Mouse (Mus musculus) limb, embryonic 11.5 days (tissue): Measurements from ENCODE around the gene Wfdc12. TPM values are rescaled to one million over a fixed set of nuclear protein-coding genes. Genes with fewer than 3 reads are reported as not detected.
"Not testable (repeated sequence)": the region's sequence is repeated elsewhere in the genome, so short reads cannot be mapped to it uniquely, and the experiment has no call there.

Experiments used
- ATAC-seq: fragments of 200-750 bp; cut with Nextera tagmentation; 2 replicates; pipeline ENCODE4 v1.8.0; 2017; ENCODE audit warnings: low read depth; ENCODE audit not compliant: insufficient number of reproducible peaks, low FRiP score, low TSS enrichment
- DNase-seq: peaks from one replicate; pipeline ENCODE4 v3.0.0-alpha.2; 2015; ENCODE audit warnings: low spot score
- H3K27ac ChIP-seq: fragments of 300-500 bp; sonication (generic); replicated peaks from 2 replicates; pipeline ENCODE4 v1.5.1; 2014; ENCODE audit warnings: low read depth, mild to moderate bottlenecking, low read length
- H3K27me3 ChIP-seq: fragments of 300-500 bp; sonication (generic); 2 replicates; pipeline ENCODE4 v1.6.1; 2014; ENCODE audit warnings: mild to moderate bottlenecking, low read length, mixed read lengths; ENCODE audit not compliant: control insufficient read depth, insufficient read depth
- H3K36me3 ChIP-seq: fragments of 300-500 bp; sonication (generic); 2 replicates; pipeline ENCODE4 v1.6.1; 2014; ENCODE audit warnings: mild to moderate bottlenecking, low read length, moderate library complexity, mixed read lengths; ENCODE audit not compliant: control insufficient read depth, insufficient read depth
- H3K4me1 ChIP-seq: fragments of 300-500 bp; sonication (generic); 2 replicates; pipeline ENCODE4 v1.6.1; 2014; ENCODE audit warnings: low read length, mixed read lengths; ENCODE audit not compliant: control insufficient read depth, insufficient read depth
- H3K4me2 ChIP-seq: fragments of 300-500 bp; sonication (generic); 2 replicates; pipeline ENCODE4 v1.6.1; 2014; ENCODE audit warnings: low read depth, mild to moderate bottlenecking, moderate library complexity; ENCODE audit not compliant: severe bottlenecking
- H3K4me3 ChIP-seq: fragments of 300-500 bp; sonication (generic); 2 replicates; pipeline ENCODE4 v1.5.1; 2014; ENCODE audit warnings: low read depth, low read length
- H3K9ac ChIP-seq: fragments of 300-500 bp; sonication (generic); 2 replicates; pipeline ENCODE4 v1.6.1; 2014; ENCODE audit warnings: mild to moderate bottlenecking, low read length
- H3K9me3 ChIP-seq: fragments of 300-500 bp; sonication (generic); 2 replicates; pipeline ENCODE4 v1.6.1; 2016; ENCODE audit warnings: low read length; ENCODE audit not compliant: control insufficient read depth
- WGBS: fragments of 180-500 bp; shearing (Covaris S2); extraction: QIAGEN DNeasy Blood & Tissue Kit; methylation state at CpG from one replicate; pipeline ENCODE4 v1.1.7; 2014; 5-methylcytosine and 5-hydroxymethylcytosine counted together
- polyA plus RNA-seq: library from polyadenylated mRNA; unstranded; fragments of >200 nt; fragmentation: Nextera tagmentation; extraction: Ambion mirVana; gene quantifications from 2 replicates; pipeline ENCODE4 v1.2.1, GENCODE M21; 2014

The Wfdc12 gene
- polyA plus RNA-seq, 1 experiment from 2014 or later = not detected

DNA sequence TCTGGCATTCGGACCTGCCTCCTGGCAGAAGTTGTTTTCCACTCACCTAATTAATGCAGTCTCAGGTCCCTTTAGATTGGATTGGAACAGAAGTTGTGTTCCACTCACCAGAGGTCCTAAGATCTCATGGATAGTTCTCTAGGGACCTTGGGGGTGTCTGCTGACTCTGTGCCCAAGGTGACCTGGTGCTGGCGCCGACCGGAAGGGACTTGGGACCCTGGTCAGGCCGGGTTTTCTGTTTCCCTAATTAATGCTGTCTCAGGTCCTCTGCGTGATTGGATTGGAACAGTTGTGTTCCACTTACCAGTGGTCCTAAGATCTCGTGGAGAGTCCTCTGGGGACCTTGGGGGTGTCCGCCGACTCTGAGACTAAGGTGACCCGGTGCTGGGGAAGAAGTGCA, 15.6 kb upstream of the Wfdc12 start:
- not testable (repeated sequence) for H3K27me3 ChIP-seq, H3K4me3 ChIP-seq, H3K27ac ChIP-seq, H3K36me3 ChIP-seq, H3K4me1 ChIP-seq, H3K9me3 ChIP-seq, ATAC-seq, H3K9ac ChIP-seq, DNase-seq, H3K4me2 ChIP-seq
- 92% methylated on average over 10 of the region's 10 CpGs for WGBS

DNA sequence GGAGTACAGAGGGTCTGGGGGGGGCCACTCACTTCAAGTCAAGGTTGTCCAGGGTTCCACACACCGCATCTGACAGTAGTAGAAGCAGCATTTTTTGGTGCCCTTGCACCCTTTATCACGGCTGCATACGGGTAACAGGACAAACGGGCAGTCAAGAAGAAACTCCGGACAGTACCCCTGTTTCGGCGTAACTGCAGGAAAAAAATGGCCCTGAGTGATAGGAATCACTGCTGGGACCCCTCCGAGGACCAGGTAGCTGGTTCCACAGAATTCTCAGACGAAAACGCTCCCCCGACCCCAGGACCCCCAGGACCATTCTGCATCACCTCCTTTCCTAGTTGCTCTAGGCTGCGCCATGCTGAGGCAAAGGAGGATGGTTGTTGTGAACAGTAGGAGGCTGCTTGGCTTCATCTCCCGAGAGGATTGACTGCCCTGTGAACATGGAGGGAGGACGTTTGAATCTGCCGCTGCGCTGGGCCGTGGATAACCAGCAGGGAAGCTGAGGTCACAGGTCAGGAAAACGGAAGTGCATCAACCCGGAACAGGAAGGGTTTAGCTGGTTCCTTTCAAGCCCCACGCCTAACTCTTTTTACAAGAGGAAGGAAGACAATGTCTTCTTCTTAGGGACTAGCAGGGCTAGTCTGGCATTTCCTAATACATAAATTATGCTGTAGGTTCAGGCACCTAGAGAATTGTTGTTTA, 9.4 kb upstream of the Wfdc12 start, which contains the start of gene Wfdc15a:
TSS of gene Wfdc15a (minus strand) at position 505 of the 702 bp plus-strand sequence.
- no peak within 1 kb of the TSS for H3K4me2 ChIP-seq
- 86% methylated on average over 20 of the region's 20 CpGs for WGBS
- DNase-seq (no peak), ATAC-seq (no peak)
- H3K36me3 ChIP-seq = no peaks in the 10 kb centered on the region
- H3K27ac ChIP-seq = no peak within 1 kb of the TSS
- no peaks in the 10 kb centered on the region for H3K27me3 ChIP-seq
- no peaks in the 10 kb centered on the region for H3K4me1 ChIP-seq
- H3K9ac ChIP-seq = no peak within 1 kb of the TSS
- H3K4me3 ChIP-seq = no peak within 1 kb of the TSS
- H3K9me3 ChIP-seq = no peaks in the 10 kb centered on the region

DNA sequence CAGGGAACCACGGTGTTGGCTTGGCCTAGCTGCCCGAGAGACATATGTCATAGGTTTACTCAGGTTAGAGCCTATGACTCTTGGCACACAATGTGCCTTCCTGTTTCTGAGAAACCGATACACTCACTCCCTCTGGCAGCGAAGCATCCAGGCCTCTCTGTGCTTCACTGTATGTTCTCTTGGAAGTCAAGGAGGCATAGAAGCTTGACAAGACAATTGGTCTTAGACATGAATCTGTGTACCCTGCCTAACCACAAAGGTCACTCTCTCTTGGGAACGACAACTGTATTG, 6.2 kb upstream of the Wfdc12 start:
- no peak overlapping the region for H3K27ac ChIP-seq
- no peaks in the 10 kb centered on the region for H3K27me3 ChIP-seq
- no peaks in the 10 kb centered on the region for H3K4me1 ChIP-seq
- no peak for ATAC-seq
- H3K4me3 ChIP-seq = no peak overlapping the region
- no peak for DNase-seq
- H3K4me2 ChIP-seq = no peak overlapping the region
- H3K9me3 ChIP-seq = no peaks in the 10 kb centered on the region
- H3K9ac ChIP-seq = no peak overlapping the region
- WGBS = 88% methylated on average over 5 of the region's 5 CpGs
- no peaks in the 10 kb centered on the region for H3K36me3 ChIP-seq

DNA sequence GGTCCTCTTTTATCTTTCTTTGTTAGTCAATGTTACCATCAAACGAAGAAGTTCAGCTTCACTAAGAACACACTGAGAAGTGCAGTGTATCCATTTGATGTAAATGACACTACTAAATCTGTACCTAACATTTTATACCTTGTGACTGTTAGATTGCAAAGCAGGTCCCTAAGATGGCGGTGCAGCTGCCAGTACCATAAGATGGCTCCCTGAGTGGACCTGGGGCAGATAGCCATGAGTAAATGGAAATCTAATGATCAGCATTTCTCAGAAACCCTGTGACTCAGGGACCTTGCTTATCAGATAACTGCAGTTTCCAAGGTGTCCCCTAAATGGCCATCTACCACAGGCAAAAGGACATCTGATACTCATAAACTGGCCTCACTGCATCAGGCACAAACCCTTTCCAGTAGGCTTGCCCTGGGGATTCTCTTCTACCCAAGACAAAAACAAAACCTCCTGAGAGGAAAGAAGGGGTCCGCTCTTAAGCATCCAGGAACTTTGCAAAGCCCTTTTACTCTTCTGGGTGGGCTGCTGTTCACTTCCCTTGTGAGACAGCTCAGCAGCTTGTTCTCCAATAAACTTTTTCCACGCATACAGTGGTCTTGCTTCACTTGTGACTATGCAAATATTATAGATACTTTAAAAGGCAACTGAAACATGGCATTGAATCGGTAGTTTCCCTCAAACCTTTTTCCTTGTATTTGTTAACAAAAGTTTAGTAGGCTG, 5.7 kb upstream of the Wfdc12 start:
- H3K4me2 ChIP-seq = no peak overlapping the region
- H3K4me1 ChIP-seq = no peaks in the 10 kb centered on the region
- WGBS = 88% methylated on average over 5 of the region's 5 CpGs
- H3K4me3 ChIP-seq = no peak overlapping the region
- no peak overlapping the region for H3K27ac ChIP-seq
- H3K36me3 ChIP-seq = no peaks in the 10 kb centered on the region
- no peaks in the 10 kb centered on the region for H3K27me3 ChIP-seq
- DNase-seq (no peak), ATAC-seq (no peak)
- H3K9ac ChIP-seq = no peak overlapping the region
- no peaks in the 10 kb centered on the region for H3K9me3 ChIP-seq

DNA sequence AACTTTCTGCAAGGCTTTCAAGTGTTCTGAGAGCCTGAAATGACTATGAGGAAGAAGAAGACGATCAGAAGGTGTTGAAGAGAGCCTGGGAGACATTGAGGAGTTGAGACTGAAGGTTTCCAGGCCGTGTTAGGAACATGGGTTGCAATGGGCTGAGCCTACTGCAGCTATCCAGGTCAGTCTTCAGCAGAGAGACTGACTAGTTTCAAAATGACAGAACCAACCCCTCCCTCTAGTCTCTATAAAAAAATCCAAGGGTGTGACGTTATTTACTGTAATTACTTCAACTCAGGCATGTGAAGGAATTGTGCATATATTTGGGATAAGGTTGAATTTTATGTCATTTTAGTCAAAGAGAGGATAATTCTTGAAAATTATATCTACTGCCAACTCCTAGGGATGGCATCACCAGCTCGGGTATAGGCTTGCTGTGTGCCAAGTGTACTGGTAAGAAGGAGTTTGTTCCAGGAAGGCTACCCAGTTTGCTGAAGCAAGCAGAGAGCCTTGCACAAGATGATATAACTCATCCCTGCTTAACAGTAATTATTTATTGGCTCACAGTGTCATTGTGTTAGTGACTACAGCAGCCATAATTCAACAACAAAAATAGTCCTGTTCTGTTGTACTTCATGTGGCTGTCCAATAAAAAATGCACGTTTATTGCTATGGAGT, 4.7 kb upstream of the Wfdc12 start:
- Histone ChIP-seq H3K27ac (no peak overlapping the region), H3K4me3 (no peak overlapping the region), H3K4me2 (no peak overlapping the region), H3K27me3 (no peaks in the 10 kb centered on the region), H3K36me3 (no peaks in the 10 kb centered on the region), H3K4me1 (no peaks in the 10 kb centered on the region), H3K9me3 (no peaks in the 10 kb centered on the region), H3K9ac (no peak overlapping the region)
- no peak for ATAC-seq
- no peak for DNase-seq
- WGBS = 79% methylated on average over 5 of the region's 5 CpGs

DNA sequence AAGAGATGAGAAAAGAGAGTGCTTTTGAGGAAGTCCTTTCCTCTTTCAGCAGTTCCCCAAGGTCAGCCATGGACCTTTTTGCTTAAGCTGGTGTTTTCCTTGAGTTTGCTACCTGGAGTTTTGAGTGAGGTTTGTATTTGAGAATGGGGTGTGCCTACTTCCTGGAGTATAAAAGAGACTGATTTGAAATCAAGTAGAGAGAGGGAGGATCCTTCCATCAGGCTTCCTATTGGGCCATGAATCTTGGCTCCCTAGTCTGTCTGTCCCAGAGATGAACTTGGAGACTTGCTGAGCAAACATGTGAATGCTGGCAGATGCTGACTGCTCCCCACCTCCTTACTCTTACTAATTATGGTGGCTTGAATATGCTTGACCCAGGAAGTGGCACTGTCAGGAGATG, 1.9 kb upstream of the Wfdc12 start:
- Histone ChIP-seq H3K4me3 (no peak overlapping the region), H3K9me3 (no peaks in the 10 kb centered on the region), H3K4me2 (no peak overlapping the region), H3K9ac (no peak overlapping the region), H3K36me3 (no peaks in the 10 kb centered on the region), H3K4me1 (no peaks in the 10 kb centered on the region), H3K27me3 (no peaks in the 10 kb centered on the region), H3K27ac (no peak overlapping the region)
- ATAC-seq (no peak), DNase-seq (no peak)

DNA sequence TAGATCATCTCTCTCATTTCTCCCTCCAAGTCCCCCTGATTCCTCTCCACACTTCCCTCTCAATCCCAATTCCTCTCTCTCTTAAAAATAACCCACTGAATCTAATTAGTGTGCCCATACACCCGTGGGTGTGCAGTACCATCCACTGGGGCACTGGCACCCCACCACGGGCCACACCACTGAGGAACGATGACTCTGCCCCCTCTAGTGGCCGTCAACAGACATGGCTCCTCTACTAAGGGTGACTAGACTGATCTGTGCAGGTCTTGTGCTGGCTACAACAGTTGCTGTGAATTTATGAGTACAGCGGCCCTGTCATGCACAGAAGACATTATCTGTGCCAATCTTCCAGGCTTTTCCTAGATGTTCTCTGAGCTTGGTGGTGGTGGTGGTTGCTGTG, 1.7 kb downstream of the Wfdc12 start:
- Histone ChIP-seq H3K9me3 (no peaks in the 10 kb centered on the region), H3K27ac (no peak overlapping the region), H3K4me3 (no peak overlapping the region), H3K4me2 (no peak overlapping the region), H3K27me3 (no peaks in the 10 kb centered on the region), H3K36me3 (no peaks in the 10 kb centered on the region), H3K9ac (no peak overlapping the region), H3K4me1 (no peaks in the 10 kb centered on the region)
- DNase-seq = no peak
- WGBS = 31% methylated on average over 5 of the region's 5 CpGs
- ATAC-seq = no peak

DNA sequence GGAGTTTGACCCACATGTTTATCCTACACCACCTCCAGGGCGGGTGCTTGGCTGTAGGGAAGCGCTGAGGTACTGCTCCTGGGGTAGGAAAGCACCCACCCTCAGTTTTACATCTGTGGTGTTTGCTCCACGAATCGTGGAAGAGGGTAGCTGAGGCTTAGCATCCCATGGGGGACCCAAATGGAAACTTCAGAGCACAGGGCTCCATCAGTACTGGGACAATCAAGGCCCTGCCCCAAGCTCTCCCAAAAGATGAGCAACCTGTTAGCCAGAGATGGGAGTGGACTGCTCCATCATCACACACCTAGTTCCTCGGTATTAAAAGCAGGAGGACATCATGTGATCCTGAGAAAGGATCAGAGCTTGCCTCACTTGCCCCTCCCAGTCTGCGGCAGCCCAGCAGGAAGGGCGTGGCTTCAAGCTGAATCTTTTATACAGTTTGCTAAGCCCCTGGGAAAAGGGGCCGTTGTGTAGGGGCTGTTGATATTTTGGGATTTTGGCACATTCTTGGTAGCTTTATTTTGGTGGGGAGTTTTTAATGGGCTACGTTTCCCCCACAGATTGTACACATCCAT, 6.2 kb downstream of the Wfdc12 start:
- Histone ChIP-seq H3K4me2 (no peak overlapping the region), H3K9ac (no peak overlapping the region), H3K9me3 (no peaks in the 10 kb centered on the region), H3K4me1 (no peaks in the 10 kb centered on the region), H3K27ac (no peak overlapping the region), H3K27me3 (no peaks in the 10 kb centered on the region), H3K4me3 (no peak overlapping the region), H3K36me3 (no peaks in the 10 kb centered on the region)
- ATAC-seq (no peak), DNase-seq (no peak)
- WGBS = 47% methylated on average over 9 of the region's 9 CpGs
